Mouse (Mus musculus) left cerebral cortex, adult 6 months (tissue): ENCODE measurements around the gene Slc39a3. TPM values are rescaled to one million over a fixed set of nuclear protein-coding genes. Genes with fewer than 3 reads are reported as not detected.

Experiments
- long read RNA-seq, 2 experiments: library from polyadenylated mRNA; unstranded; transcript quantifications; one replicate each; pipeline ENCODE4 v2.0.0; 2019 to 2020
- polyA plus RNA-seq: library from polyadenylated mRNA; unstranded; fragments of <200 nt; fragmentation: Nextera tagmentation; gene quantifications from 2 replicates; pipeline ENCODE4 v1.2.3, GENCODE M21; 2021

Slc39a3 gene
- polyA plus RNA-seq: 31.5 and 39.4 TPM in 2 replicates
- long read RNA-seq, experiment 1, transcript Slc39a3-201 (4 exons, 3,680 nt): minor isoform, 47 of 232 reads
- long read RNA-seq, experiment 1, transcript Slc39a3-202 (4 exons, 3,796 nt): major isoform, 143 of 232 reads
- long read RNA-seq, experiment 1, partial matches to known transcripts: 20 of 232 reads
- long read RNA-seq, experiment 1, other reads (novel, unspliced or antisense): 22 of 232 reads
- long read RNA-seq, experiment 2, transcript Slc39a3-201 (4 exons, 3,680 nt): minor isoform, 8 of 43 reads
- long read RNA-seq, experiment 2, transcript Slc39a3-202 (4 exons, 3,796 nt): major isoform, 19 of 43 reads
- long read RNA-seq, experiment 2, partial matches to known transcripts: 1 of 43 reads
- long read RNA-seq, experiment 2, other reads (novel, unspliced or antisense): 15 of 43 reads

DNA sequence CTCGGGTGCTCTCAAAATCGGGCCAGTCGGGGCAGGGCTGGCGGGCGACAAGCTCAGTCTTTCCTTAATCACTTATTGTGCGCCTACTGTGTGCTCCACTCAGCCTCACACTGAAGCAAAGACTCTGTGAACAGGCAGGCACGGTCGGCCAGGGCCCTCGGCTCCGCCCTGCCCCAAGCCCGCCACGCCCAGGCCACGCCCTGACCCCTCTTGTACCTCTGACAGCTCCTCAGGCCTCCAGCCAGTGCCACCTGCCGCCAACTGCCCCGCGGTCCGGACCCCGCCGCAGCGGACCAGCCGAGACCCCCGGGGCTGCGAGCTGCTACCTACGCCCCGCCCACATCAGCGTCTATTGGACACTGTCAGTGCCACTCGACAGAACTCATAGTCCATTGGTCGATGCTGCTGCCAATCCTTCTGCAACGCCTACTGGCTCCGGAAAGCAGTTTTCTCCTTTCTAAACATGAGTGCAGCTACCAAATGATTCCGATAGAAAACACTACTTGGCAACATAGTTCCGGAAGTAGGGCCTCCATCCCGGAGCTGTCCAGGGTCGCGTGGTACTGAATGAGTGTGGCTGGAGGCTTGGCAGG lies at the start of gene Slc39a3:
Gene Slc39a3 (minus strand): TSS at position 439 of the 593 bp plus-strand sequence.

DNA sequence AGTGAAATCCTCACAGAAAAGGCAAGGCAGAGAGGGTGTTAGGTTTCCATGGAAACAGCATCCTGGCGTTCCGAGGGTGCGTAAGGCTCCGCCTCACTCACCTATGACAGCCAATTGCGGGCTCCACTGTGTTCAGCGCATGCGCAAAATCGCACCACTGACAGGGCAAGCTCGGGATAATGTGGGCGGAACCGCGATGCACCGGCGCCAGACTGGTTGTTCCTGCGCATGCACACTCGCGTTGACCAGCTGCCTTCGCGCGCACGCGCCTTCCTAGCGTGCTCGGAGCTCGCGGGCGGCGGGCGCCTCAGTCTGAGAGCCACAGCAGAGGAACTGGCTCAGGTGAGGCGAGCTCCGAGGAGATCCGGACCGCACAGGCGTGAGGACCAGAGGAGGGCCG lies 32.6 kb upstream of the Slc39a3 start, which contains the start of gene Thop1:
Gene Thop1 (plus strand): TSS at position 200 of the 400 bp plus-strand sequence.

DNA sequence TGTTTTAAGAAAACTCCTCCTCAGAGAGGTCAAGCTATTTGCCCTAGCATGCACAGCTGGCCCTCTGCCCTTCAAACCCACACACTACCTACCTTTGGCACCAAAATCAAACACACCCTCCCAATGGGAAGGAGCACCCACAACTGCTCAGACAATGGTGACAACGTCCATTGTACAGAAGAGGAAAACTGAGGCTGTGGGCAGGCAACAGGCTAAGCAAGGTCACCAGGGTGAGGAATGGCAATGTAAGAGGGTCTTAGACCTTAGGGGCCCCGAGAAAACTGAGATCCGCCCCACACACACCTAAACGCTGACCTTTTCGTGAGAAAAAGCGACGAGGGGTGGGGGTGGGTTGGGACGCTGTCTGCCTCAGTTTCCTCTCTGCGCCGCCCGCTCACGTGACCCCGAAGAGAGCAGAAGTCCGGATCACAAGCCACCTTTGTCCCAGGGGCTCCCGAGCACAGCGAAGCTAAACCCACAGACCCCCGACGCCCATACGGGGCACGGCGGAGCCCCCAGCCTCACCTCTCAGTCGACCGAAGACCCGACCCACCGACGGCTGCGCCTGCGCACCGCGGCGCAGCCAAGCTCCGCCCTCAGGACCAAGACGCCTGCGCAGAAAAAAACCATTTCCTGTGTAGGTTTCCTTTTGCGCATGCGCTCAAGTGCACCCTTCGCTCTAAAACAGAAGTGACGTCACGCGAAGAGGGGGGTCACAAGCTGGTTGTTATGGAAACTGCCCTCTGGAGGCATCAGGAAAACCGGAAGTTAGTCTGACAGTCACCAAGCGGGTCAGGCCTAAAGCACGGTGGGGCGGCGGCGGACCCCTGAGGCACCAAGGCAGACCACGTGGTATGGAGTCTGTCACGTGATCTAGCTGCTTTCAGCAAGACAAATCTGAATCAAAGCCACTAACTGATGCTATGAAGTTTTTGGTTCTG lies 22.6 kb upstream of the Slc39a3 start, which contains the start of gene Sgta:
Gene Sgta (minus strand): TSS at position 579 of the 941 bp plus-strand sequence.

DNA sequence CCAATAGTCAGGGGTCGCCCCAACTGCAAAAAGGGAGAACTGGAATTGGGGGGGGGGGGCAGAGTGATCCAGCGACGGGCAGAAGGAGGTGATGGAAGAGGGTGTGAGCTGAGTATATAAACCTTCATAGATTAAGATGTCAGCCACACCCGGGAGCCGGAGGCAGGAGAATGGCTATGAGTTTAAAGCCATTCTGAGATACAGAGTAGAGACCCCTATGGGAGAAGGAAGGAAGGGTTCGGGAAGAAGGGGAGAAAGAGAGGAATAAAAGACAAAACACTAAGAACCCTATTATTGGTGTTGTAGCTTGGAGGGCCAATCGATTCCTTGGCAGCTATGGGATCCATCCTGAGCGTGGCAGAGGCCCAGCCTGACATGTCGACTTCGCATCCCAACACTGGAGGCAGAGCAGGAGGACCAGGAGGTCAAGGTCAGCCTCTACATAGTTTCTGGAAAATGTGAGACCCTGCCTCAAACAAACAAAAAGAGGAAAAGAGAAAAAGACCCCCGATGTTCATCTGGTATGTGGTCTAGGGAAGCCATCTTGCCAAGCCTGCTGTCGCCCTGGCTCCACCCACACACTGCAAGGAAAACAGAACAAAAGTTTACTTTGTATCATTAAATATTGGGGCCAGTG lies 11.5 kb downstream of the Slc39a3 start, which contains the start of gene Diras1:
Gene Diras1 (minus strand): TSS at position 24 of the 637 bp plus-strand sequence.

DNA sequence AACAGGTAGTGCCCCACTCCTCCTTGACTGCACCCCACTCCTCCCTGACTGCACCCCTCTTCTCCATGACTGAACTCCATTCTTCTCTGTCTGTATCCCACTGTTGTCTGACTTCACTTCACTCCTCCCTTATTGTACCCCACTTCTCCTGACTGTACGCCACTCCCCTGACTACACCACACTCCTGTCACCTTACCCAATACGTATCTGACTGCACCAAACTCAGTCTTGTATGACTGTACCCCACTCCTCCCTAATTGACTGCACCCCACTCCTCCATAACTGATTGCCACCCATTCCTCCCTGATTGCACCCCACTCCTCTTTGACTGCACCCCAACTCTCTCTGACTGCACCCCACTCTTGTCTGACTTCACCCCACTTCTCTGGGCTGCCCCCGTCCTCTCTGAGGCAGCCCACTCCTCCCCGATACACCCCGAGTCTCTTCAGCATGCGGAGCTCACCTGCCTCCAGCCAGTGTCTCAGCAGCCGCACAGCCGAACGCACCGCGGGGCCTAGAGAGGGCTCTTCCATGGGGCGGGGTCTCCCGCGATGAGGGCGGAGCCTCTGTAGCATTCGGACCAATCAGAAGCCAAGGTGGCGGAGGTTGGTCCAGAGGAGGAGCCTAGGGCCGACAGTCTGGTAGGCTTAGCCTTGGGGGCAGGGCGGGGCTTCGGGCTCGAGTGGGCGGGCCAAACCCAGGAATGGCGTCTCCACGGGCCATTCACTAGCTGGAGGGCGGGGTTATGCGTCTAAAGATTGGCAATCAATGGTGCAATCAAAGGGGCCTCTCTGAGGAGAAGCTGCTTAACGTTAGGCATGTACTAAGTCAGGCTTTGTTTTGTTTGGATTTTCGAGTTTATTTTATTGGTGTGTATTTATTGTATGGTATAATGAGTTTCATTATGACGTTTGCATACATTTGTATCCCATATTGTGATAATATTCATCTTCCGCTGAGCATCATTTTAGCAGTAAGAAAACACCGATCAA lies 22.5 kb downstream of the Slc39a3 start, which contains the start of gene Gng7:
Gene Gng7 (minus strand): TSS at position 553 of the 992 bp plus-strand sequence.

Other genes starting within 250 kb of the Slc39a3 start
- gene Sf3a2, start 239.2 kb downstream of the Slc39a3 start, polyA plus RNA-seq: 5.5 and 41.9 TPM in 2 replicates
- 92.8 and 104 TPM in 2 replicates for gene Plekhj1, start 238.8 kb downstream of the Slc39a3 start, polyA plus RNA-seq
- 0.16 TPM in 1 of 2 replicates, not detected in the other for gene Amh, start 232.2 kb downstream of the Slc39a3 start, polyA plus RNA-seq
- 13.2 and 15.5 TPM in 2 replicates for gene Jsrp1, start 223.9 kb downstream of the Slc39a3 start, polyA plus RNA-seq
- 2,247 and 2,738 TPM in 2 replicates for gene Oaz1, start 210.8 kb downstream of the Slc39a3 start, polyA plus RNA-seq
- 22.3 and 23.9 TPM in 2 replicates for gene Lingo3, start 193.4 kb downstream of the Slc39a3 start, polyA plus RNA-seq
- 357 and 416 TPM in 2 replicates for gene Lsm7, start 182.2 kb downstream of the Slc39a3 start, polyA plus RNA-seq
- gene Sppl2b, start 182.2 kb downstream of the Slc39a3 start, polyA plus RNA-seq: 17.6 and 18.7 TPM in 2 replicates
- 0.20 and 0.21 TPM in 2 replicates for gene Tmprss9, start 165.6 kb downstream of the Slc39a3 start, polyA plus RNA-seq
- 532 and 700 TPM in 2 replicates for gene Timm13, start 136.5 kb downstream of the Slc39a3 start, polyA plus RNA-seq
- 4.0 and 4.5 TPM in 2 replicates for gene Lmnb2, start 119.2 kb downstream of the Slc39a3 start, polyA plus RNA-seq
- 18.5 and 19.5 TPM in 2 replicates for gene Gadd45b, start 107.4 kb downstream of the Slc39a3 start, polyA plus RNA-seq
- 51.0 and 79.6 TPM in 2 replicates for gene Gng7, start 22.5 kb downstream of the Slc39a3 start, polyA plus RNA-seq
- 37.8 and 61.2 TPM in 2 replicates for gene Diras1, start 11.8 kb downstream of the Slc39a3 start, polyA plus RNA-seq
- gene Sgta, start 22.8 kb upstream of the Slc39a3 start, polyA plus RNA-seq: 216 and 260 TPM in 2 replicates
- gene Thop1, start 32.6 kb upstream of the Slc39a3 start, polyA plus RNA-seq: 20.8 and 27.8 TPM in 2 replicates
- gene Creb3l3, start 61.4 kb upstream of the Slc39a3 start, polyA plus RNA-seq: 0.36 and 0.86 TPM in 2 replicates
- 111 and 115 TPM in 2 replicates for gene Map2k2, start 68.5 kb upstream of the Slc39a3 start, polyA plus RNA-seq
- gene Zbtb7a, start 97.8 kb upstream of the Slc39a3 start, polyA plus RNA-seq: 93.9 and 115 TPM in 2 replicates
- 19.6 and 22.7 TPM in 2 replicates for gene Pias4, start 130.5 kb upstream of the Slc39a3 start, polyA plus RNA-seq
- gene Eef2, start 139.2 kb upstream of the Slc39a3 start, polyA plus RNA-seq: 720 and 722 TPM in 2 replicates
- gene Dapk3, start 145.6 kb upstream of the Slc39a3 start, polyA plus RNA-seq: 1.8 and 81.3 TPM in 2 replicates
- gene 4930442H23Rik, start 146.4 kb upstream of the Slc39a3 start, polyA plus RNA-seq: 0.09 TPM in 1 of 2 replicates, not detected in the other
- gene Nmrk2, start 164.6 kb upstream of the Slc39a3 start, polyA plus RNA-seq: not detected in 2 replicates
- gene Atcay, start 193.4 kb upstream of the Slc39a3 start, polyA plus RNA-seq: 50.9 and 79.7 TPM in 2 replicates
- 25.5 and 28.7 TPM in 2 replicates for gene Zfr2, start 195.7 kb upstream of the Slc39a3 start, polyA plus RNA-seq
- 125 and 168 TPM in 2 replicates for gene Matk, start 215.5 kb upstream of the Slc39a3 start, polyA plus RNA-seq
- 120 and 129 TPM in 2 replicates for gene Mrpl54, start 229.5 kb upstream of the Slc39a3 start, polyA plus RNA-seq
- gene Apba3, start 229.5 kb upstream of the Slc39a3 start, polyA plus RNA-seq: 20.8 and 21.3 TPM in 2 replicates